Mouse (Mus musculus): ENCODE measurements around the gene Cd3d. TPM values are rescaled to one million over a fixed set of nuclear protein-coding genes. Genes with fewer than 3 reads are reported as not detected.

Cd3d gene
- total RNA-seq (2014; rRNA removed) (not detected in 2 replicates), polyA plus RNA-seq (2015; fragmentation: Nextera tagmentation; extraction: Ambion mirVana) (not detected in 2 replicates)

DNA sequence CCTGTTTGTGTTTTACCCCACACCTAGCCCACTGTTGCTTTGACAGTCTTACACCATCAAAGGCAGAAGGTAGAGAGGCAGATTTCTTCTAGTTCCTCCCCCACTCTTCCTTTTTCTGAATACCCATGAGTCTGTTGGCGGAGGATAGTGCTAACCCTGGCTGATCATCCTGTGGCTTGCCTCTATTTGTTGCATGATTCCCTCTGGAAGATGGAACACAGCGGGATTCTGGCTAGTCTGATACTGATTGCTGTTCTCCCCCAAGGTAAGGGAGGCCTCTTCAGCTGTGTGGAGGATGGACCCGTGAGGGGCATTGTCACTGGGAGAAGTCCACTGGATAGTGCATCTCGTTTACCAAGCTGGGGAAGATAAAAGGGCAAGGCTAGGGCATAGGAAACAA, at the start of gene Cd3d:
Cd3d (plus strand) TSS at position 111 of the 400 bp plus-strand sequence.
- Histone ChIP-seq H3K4me3 (ENCODE audit: low read depth, low read length) (no peak within 1 kb of the TSS), H3K9me3 (ENCODE audit: low read length) (no peaks in the 10 kb centered on the region), H3K4me1 (ENCODE audit: insufficient read depth, low read length) (no peaks in the 10 kb centered on the region), H3K9ac (replicated peaks; ENCODE audit: low read length, poor library complexity, severe bottlenecking) (no peak within 1 kb of the TSS), H3K27ac (ENCODE audit: low read depth, low read length) (no peak within 1 kb of the TSS), H3K36me3 (ENCODE audit: insufficient read depth, low read length) (no peaks in the 10 kb centered on the region), H3K4me2 (ENCODE audit: low read depth, low read length, poor library complexity, severe bottlenecking) (no peak within 1 kb of the TSS), H3K27me3 (ENCODE audit: insufficient read depth, low read length) (no peaks in the 10 kb centered on the region; the same call in 1 of the 2 replicates)
- ATAC-seq (ENCODE audit: low FRiP score), result no peak
- WGBS, result 78% methylated on average over 4 of the region's 4 CpGs
- no peak for TF ChIP-seq CTCF (IDR thresholded peaks at IDR 0.05)
- no peak for DNase-seq (ENCODE audit: low spot score)

DNA sequence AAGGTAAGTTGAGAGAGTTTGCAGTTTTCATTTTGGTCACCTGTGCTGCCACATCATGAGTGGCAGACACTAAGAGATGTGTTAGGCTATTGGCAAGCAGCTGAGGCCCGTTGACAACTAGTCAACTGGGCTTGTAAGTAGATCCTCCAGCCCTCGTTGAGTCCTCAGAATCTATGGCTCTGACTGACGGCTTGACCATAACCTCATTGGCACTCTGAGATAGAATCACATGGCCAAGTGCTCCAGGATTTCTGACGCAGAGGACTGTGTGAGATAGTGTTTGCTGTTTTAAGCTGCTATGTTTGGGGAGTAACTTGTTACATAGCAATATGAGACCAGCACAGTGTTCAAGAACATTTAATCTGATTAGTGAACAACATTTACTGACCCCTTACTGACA, 39.8 kb upstream of the Cd3d start:
- Histone ChIP-seq H3K4me2 (ENCODE audit: low read depth, low read length, poor library complexity, severe bottlenecking) (no peak overlapping the region), H3K36me3 (ENCODE audit: insufficient read depth, low read length) (peaks cover 76% of the 10 kb centered on the region), H3K9ac (replicated peaks; ENCODE audit: low read length, poor library complexity, severe bottlenecking) (no peak overlapping the region), H3K4me3 (ENCODE audit: low read depth, low read length) (no peak overlapping the region), H3K4me1 (ENCODE audit: insufficient read depth, low read length) (no peaks in the 10 kb centered on the region), H3K27me3 (ENCODE audit: insufficient read depth, low read length) (no peaks in the 10 kb centered on the region), H3K9me3 (ENCODE audit: low read length) (no peaks in the 10 kb centered on the region), H3K27ac (ENCODE audit: low read depth, low read length) (no peak overlapping the region)
- TF ChIP-seq CTCF (IDR thresholded peaks at IDR 0.05), result no peak
- ATAC-seq (ENCODE audit: low FRiP score) (no peak), DNase-seq (ENCODE audit: low spot score) (no peak)
- WGBS, result 91% methylated on average over 4 of the region's 4 CpGs

DNA sequence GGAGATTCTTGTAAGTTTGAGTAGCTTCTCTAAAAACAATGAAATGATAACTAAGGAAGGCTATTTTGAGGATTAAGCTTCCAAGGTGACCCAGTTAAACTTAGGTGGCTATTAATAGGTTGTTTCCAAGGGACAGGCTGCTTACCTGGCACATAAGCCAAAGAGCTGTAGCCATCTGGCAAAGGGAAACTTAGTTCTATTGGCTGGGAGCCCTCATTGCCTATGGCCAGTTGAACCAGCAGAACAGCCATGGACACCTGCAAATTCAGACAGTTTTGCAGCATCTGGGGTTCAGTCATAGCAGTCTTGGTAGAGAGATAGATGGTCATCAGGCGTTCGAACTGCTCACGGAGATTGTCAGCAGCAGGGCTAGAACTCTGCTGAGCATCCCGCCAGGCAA, 39.2 kb upstream of the Cd3d start:
- WGBS, result 96% methylated on average over 4 of the region's 4 CpGs
- Histone ChIP-seq H3K9ac (replicated peaks; ENCODE audit: low read length, poor library complexity, severe bottlenecking) (no peak overlapping the region), H3K4me1 (ENCODE audit: insufficient read depth, low read length) (no peaks in the 10 kb centered on the region), H3K9me3 (ENCODE audit: low read length) (no peaks in the 10 kb centered on the region), H3K36me3 (ENCODE audit: insufficient read depth, low read length) (peaks cover 76% of the 10 kb centered on the region), H3K4me3 (ENCODE audit: low read depth, low read length) (no peak overlapping the region), H3K27me3 (ENCODE audit: insufficient read depth, low read length) (no peaks in the 10 kb centered on the region), H3K27ac (ENCODE audit: low read depth, low read length) (no peak overlapping the region), H3K4me2 (ENCODE audit: low read depth, low read length, poor library complexity, severe bottlenecking) (no peak overlapping the region)
- ATAC-seq (ENCODE audit: low FRiP score) (no peak), DNase-seq (ENCODE audit: low spot score) (no peak)
- TF ChIP-seq CTCF (IDR thresholded peaks at IDR 0.05), result no peak

DNA sequence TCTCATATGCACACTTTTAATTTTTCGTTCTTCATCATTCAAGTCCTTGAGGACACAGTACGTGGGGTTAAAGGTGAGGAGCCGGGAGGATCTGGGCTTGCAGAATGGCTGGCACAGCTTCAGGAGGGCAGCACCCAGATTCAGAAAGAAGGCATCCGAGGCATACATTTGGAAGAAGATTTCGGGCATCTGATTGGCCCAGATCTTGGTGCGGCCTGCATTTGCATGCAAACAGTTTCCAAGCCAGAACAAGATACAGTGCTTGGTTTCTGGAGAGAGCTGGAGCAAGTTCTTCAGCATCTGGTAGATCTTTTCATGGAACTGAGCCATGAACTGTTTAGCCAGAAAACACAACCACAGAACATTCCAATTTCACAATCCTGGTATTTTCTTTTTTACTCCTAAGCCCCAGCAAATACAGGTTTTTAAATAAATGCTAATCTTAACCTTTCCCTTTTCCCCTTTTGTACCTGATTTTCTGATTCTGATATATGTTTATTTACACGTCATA, 35.3 kb upstream of the Cd3d start:
- Histone ChIP-seq H3K9ac (replicated peaks; ENCODE audit: low read length, poor library complexity, severe bottlenecking) (no peak overlapping the region), H3K4me3 (ENCODE audit: low read depth, low read length) (no peak overlapping the region), H3K9me3 (ENCODE audit: low read length) (no peaks in the 10 kb centered on the region), H3K36me3 (ENCODE audit: insufficient read depth, low read length) (peaks cover 85% of the 10 kb centered on the region), H3K27ac (ENCODE audit: low read depth, low read length) (no peak overlapping the region), H3K4me1 (ENCODE audit: insufficient read depth, low read length) (no peaks in the 10 kb centered on the region), H3K4me2 (ENCODE audit: low read depth, low read length, poor library complexity, severe bottlenecking) (no peak overlapping the region), H3K27me3 (ENCODE audit: insufficient read depth, low read length) (no peaks in the 10 kb centered on the region)
- WGBS, result 96% methylated on average over 7 of the region's 7 CpGs
- no peak for DNase-seq (ENCODE audit: low spot score)
- no peak for TF ChIP-seq CTCF (IDR thresholded peaks at IDR 0.05)
- no peak for ATAC-seq (ENCODE audit: low FRiP score)

DNA sequence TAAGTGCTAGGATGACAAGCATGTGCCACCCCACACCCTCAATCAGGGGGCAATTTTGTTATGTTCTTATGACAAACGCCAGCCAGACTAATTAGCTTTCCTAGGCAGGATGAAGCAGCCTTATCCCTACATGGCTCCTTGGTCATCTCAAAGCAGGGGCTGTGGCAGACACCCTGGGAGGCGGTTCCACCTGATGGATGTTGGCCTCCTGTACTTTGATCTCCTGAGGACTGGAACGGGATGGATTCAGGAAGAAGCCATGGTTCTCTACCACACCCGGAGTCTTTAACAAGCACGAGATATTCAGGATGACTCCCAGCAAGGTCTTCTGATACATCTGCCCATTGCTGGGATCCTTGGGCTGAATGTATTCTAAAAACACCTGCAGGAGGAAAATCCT, 33.8 kb upstream of the Cd3d start:
- no peak for DNase-seq (ENCODE audit: low spot score)
- Histone ChIP-seq H3K27me3 (ENCODE audit: insufficient read depth, low read length) (no peaks in the 10 kb centered on the region), H3K4me1 (ENCODE audit: insufficient read depth, low read length) (no peaks in the 10 kb centered on the region), H3K9me3 (ENCODE audit: low read length) (no peaks in the 10 kb centered on the region), H3K4me3 (ENCODE audit: low read depth, low read length) (no peak overlapping the region), H3K36me3 (ENCODE audit: insufficient read depth, low read length) (peaks cover 83% of the 10 kb centered on the region), H3K9ac (replicated peaks; ENCODE audit: low read length, poor library complexity, severe bottlenecking) (no peak overlapping the region), H3K27ac (ENCODE audit: low read depth, low read length) (no peak overlapping the region), H3K4me2 (ENCODE audit: low read depth, low read length, poor library complexity, severe bottlenecking) (no peak overlapping the region)
- no peak for TF ChIP-seq CTCF (IDR thresholded peaks at IDR 0.05)
- no peak for ATAC-seq (ENCODE audit: low FRiP score)
- 82% methylated on average over 5 of the region's 5 CpGs for WGBS

DNA sequence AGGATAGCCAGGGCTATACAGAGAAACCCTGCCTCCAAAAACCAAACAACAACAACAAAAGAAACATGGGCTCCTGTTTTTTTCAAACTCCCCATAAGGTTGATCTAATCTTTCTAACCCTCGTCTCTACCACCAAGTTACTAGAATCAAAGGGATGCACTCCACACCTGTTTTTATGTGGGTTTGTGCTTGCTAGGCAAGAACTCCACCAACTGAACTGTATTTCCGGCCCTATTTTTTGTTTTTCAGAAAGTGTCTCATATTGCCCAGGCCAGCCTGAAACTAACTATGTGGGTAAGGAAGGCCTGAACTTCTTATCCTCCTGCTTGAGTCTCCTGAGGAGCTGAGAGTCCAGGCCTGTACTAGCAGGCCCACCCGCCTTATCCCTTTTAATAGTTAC, 27.2 kb upstream of the Cd3d start:
- H3K4me3 ChIP-seq (ENCODE audit: low read depth, low read length), result no peak overlapping the region
- DNase-seq (ENCODE audit: low spot score) (no peak), ATAC-seq (ENCODE audit: low FRiP score) (no peak)
- H3K9ac ChIP-seq (replicated peaks; ENCODE audit: low read length, poor library complexity, severe bottlenecking), result no peak overlapping the region
- H3K9me3 ChIP-seq (ENCODE audit: low read length), result no peaks in the 10 kb centered on the region
- H3K27me3 ChIP-seq (ENCODE audit: insufficient read depth, low read length), result no peaks in the 10 kb centered on the region
- no peak for TF ChIP-seq CTCF (IDR thresholded peaks at IDR 0.05)
- WGBS, result 96% methylated on average over 3 of the region's 3 CpGs
- no peak overlapping the region for H3K4me2 ChIP-seq (ENCODE audit: low read depth, low read length, poor library complexity, severe bottlenecking)
- peaks cover 60% of the 10 kb centered on the region for H3K36me3 ChIP-seq (ENCODE audit: insufficient read depth, low read length)
- no peak overlapping the region for H3K27ac ChIP-seq (ENCODE audit: low read depth, low read length)
- no peaks in the 10 kb centered on the region for H3K4me1 ChIP-seq (ENCODE audit: insufficient read depth, low read length)
